Mouse (Mus musculus): ENCODE data around the gene Fbxo3.
"Not testable (repeated sequence)": the region's sequence is repeated elsewhere in the genome, so short reads cannot be mapped to it uniquely, and the experiment has no call there.

The Fbxo3 gene

DNA sequence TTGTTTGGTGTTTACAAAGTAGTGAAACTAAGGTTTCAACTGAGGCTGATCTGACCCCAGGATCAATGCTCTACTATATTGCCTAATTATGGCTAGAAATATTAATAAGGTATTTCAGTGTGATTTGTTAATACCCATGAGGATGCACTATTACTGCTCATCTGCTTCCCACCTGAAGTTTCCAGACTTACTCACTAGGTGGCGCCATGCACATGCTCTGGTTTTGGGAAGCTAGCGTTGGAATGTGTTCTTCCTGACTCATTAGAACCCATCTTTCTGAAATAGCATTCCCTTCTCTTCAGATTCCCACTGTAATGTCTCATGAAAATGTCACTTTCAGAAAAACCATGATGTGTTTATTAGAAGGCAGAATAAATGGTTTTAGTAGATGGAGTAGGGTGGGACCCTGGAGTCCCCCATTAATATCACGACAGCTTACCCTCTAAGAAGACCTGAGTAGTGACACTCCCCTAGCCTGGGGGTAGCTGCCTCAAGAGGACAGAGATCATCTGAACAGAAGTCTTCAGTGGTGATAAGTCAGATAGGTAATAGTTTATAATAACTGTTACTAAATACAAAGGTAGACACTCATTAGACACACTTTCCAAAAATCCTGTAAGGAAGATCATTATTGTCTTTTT is 7.4 kb downstream of the Fbxo3 start:
- in situ Hi-C loops (cut with MboI; ENCODE audit: unreplicated experiment in 2 of 2) = loop anchor here in 1 of 2 experiments (25.0 kb wide), 1 partner anchor 552 kb away; the partner anchor contains the start of gene Cstf3

DNA sequence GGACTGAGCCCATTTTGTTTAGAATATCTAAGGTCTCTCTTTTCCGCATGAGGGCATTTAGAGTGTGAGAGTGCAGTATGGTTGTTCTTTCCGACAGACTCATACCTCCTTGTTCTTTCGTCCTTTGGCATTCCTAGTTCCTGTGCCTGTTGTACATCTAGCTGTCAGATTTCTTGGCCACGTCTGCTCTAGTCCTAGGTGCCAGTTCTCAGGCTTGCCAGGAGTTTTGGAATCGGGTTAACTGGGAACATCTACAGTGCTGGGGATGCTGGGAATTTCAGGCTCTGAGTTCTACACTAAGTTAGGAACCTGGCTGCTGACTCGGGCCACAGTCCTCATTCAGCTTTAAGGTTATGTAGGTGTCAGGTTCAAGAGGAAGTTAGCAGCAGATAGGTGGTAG is 8.1 kb downstream of the Fbxo3 start:
- in situ Hi-C loops (cut with MboI; ENCODE audit: unreplicated experiment in 2 of 2) = loop anchor here in 1 of 2 experiments (25.0 kb wide), 1 partner anchor 552 kb away; the partner anchor contains the start of gene Cstf3

DNA sequence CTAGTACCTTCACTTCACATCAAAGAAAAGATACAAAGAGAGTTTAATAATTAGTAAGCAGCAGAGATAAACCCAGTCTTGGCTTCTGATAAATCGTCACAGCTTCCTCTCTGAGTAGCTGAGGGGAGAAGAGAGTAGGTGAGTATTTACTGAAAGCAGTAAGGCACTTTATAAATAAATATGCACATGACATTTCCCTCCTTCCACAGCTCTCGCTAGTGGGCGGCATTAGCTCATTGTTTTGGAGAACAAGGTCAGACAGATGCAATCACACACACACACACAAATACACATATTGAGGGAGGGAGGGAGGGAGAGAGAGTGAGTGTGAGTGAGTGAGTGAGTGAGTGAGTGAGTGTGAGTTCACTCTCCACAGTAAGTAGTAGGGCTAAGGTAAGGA is 8.8 kb downstream of the Fbxo3 start:
- in situ Hi-C loops (cut with MboI; ENCODE audit: unreplicated experiment in 2 of 2) = loop anchor here in 1 of 2 experiments (25.0 kb wide), 1 partner anchor 551 kb away; the partner anchor contains the start of gene Cstf3

DNA sequence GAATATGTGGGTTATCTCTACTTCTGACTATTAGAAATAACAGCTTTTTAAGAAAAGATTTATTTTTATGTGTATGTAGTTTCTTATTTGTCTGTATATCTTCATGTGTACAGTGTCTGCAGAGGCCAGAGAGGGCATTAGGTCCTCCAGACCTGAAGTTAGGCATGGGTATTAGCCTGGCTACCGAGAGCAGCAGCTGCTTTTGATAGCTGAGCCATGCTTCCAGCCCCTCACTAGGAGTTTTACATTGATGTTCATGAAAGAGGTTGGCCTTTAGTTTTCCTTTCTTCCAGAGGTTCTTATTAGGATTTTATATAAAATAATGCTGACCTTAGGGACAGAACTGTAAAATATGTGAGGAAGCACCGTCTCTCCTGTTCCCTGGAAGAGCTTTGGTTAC is 10.7 kb downstream of the Fbxo3 start:
- in situ Hi-C loops (cut with MboI; ENCODE audit: unreplicated experiment in 2 of 2) = loop anchor here in 1 of 2 experiments (25.0 kb wide), 1 partner anchor 549 kb away; the partner anchor contains the start of gene Cstf3

DNA sequence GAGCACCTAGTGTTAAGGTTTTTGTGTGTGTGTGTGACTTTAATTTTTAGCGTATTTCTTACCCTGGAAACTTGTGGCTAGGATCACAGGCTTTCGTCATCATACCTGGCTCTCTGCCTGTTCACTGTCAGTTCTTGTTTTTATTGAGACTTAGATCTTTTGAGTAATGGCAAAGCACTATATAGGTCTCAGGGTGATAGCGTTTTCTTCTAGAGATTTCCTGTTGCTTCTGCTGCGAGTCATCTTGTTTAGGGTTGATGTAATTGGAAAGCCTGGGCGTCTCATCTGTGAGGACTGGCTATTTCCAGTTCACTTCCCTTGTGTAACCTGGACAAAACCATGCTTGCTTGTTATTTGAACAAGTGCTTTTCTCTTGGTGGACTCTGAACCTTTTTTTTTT is 14.1 kb downstream of the Fbxo3 start:
- in situ Hi-C loops (cut with MboI; ENCODE audit: unreplicated experiment in 2 of 2) = loop anchor here in 1 of 2 experiments (10.0 to 25.0 kb wide), 2 partner anchors 393 to 546 kb away; partner anchors contain the start of gene Cstf3

DNA sequence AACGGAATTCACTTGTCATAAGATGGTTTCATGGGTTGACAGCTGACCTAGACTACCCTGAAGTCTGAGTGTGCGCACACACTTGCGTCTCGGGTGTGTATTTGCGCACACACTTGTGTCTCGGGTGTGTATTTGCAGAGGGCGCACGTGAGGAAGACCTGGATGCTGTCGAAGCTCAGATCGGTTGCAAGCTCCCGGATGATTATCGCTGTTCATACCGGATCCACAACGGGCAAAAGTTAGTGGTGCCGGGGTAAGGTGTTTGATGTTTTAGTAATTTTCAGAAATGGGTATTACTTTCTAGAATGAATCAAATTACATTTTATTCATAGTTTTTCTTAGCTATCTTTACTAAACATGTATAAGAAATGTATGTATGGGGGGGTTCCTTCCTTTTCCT is 15.2 kb downstream of the Fbxo3 start:
- in situ Hi-C loops (cut with MboI; ENCODE audit: unreplicated experiment in 2 of 2) = loop anchor here in 1 of 2 experiments (10.0 to 25.0 kb wide), 2 partner anchors 392 to 545 kb away; partner anchors contain the start of gene Cstf3

DNA sequence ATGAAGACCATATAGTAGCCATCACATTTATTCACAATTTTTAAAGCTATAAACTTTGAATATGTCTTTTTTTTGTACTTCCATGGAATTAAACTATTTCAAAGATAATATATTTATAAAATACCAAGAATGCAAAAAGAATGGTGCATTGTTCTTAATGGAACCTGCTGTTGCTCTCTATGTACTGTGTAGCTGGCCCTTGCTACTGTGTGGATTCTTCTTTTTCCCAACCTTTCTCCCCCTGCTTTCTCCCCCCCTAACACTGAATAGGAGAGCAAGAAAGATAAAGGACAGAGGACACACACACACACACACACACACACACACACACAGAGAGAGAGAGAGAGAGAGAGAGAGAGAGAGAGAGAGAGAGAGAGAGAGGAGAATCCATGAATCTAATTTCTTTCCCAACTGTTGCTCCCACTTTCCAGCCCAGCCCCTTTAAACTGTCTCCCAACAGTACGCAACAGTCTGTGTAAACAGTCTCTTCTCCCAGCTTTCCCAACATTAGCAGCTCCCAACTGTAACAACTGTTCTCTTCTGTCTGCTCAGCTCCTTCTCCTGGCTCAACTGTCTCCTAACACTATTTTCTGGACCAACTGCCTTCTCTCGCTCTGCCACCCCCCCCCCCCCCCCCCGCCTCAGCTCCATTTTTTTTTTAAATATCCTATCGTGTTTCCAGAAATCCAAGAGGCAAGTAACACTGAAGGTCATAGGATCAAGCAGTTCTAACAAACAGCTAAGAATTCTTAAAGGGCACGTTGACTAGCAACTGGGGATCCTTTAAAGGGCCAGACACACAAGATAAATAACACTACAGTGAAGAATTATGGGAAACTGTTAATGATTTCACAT is 16.3 kb downstream of the Fbxo3 start:
- in situ Hi-C loops (cut with MboI; ENCODE audit: unreplicated experiment in 2 of 2) = loop anchor here in 1 of 2 experiments (10.0 to 25.0 kb wide), 2 partner anchors 391 to 543 kb away; partner anchors contain the start of gene Cstf3

DNA sequence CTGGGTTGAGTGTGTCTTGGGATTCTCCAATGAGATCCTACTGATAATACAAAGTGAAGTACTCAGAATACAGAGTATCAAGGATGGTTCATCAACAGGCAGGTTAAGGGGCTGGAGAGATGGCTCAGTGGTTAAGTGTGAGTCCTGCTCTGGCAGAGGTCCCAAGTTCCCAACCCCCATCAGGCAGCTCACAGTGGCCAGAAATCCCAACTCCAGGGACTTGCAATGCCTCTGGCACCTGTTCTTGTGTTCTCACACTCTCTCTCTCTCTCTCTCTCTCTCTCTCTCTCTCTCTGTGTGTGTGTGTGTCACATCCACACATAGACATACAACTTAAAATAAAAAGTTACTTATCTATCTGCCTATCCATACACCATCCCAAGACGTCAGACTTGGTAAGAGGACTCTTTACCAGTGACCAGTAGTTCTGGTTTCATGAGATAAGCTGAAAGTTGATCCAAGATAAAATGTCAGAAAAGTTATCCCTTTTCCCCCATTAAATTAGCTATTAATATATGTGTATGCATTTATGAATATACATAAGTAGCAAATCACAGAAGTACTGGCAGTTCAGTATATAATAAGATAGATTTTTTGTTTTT is 17.1 kb downstream of the Fbxo3 start:
- in situ Hi-C loops (cut with MboI; ENCODE audit: unreplicated experiment in 2 of 2) = loop anchor here in 1 of 2 experiments (10.0 to 25.0 kb wide), 2 partner anchors 390 to 543 kb away; partner anchors contain the start of gene Cstf3

DNA sequence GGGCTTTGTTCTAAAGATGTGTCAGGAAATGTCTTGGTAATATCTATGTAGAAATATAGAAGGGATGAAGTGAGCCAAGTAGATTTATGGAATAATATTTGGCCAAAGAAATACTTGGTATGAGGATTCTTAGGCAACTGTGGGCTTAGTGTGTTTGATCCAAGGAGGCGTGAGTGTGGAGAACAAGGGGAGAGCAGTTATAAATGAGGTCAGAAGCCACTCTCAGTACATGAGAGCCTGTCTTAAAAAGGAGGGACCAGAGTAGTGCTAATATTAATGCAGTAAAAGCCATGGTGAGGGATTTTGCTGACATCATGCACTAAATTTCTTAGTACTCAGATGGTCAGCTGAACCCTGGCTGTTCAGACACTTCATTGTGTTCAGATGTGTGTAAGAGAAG is 30.9 kb downstream of the Fbxo3 start:
- in situ Hi-C loops (cut with MboI; ENCODE audit: unreplicated experiment in 2 of 2) = loop anchor here in 1 of 2 experiments (10.0 kb wide), 1 partner anchor 936 kb away; no protein-coding TSS in a partner anchor

DNA sequence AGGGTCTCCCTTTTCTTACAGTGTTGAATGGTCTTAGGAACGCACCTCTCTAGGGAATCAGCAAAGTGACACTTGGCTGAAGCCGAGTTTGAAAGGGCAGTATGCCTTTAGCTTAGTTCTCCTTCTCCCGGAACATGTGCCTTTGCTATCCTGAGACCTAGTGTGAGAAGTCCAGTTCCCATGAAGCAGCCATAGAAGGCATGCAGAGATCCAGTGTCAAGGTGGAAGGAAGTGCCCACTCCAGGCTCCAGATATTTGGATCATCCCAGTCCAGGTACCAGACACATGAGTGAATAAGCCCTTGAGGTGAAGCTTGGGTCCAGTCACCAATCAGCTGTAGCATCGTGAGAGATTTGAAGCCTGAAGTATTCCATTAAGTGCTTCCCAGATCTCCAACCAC is 31.4 kb downstream of the Fbxo3 start:
- in situ Hi-C loops (cut with MboI; ENCODE audit: unreplicated experiment in 2 of 2) = loop anchor here in 1 of 2 experiments (10.0 kb wide), 1 partner anchor 936 kb away; no protein-coding TSS in a partner anchor

DNA sequence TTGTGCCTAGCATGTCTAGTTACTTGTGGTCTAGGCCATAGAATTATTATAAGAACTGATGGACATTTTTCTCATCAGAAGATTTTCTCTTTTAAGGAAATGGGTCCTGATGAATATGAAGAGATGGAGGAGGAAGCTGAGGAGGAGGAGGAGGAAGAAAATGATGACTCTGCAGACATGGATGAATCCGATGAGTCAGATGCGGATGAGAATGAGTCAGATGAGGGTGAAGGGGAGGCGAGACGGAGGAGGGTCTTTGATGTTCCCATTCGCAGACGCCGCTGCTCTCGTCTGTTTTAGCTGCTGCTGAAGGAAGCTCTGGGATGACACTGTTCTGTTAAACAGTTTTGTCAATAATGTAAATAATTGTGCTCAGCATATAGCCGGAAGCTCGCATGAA is 32.3 kb downstream of the Fbxo3 start:
- in situ Hi-C loops (cut with MboI; ENCODE audit: unreplicated experiment in 2 of 2) = loop anchor here in 1 of 2 experiments (10.0 kb wide), 1 partner anchor 935 kb away; no protein-coding TSS in a partner anchor

DNA sequence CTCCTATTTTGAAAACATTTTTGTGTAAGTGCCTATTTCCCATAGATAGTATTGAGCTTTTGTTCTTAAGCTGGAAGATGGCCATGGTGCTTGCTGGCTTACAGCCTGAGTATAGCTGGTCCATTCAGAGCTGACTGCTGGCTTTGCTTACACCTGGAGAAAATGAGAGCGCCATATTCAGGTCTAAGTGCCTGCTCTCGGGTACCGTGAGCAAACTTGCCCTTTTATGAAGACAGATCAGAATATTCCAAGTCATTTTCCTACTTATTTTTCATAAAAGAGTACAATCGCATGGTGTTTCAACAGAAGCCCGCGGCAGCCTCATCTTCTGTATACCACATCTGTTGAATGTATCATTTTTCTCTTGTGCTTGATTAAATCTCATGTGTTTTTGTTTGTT is 33.5 kb downstream of the Fbxo3 start:
- in situ Hi-C loops (cut with MboI; ENCODE audit: unreplicated experiment in 2 of 2) = no loop called here

DNA sequence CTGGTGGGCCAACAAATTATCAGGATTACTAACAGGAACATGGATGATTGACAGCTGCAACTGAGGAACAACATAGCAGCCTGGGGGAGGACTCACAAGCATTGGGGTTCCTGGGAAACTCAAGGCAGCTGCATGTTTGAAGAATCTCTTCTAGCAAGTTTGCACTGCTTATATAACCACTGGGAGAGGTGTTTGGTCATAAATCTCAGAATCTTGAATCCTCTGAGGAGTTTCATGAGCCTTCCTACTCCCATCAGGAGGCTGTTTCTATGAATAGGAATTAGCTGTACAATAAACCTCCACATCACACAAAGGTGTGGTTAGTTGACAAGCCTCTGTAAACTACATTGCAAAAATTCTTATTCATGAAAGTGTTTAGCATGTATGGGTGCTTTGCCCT is 35.1 kb downstream of the Fbxo3 start:
- in situ Hi-C loops (cut with MboI; ENCODE audit: unreplicated experiment in 2 of 2) = no loop called here

DNA sequence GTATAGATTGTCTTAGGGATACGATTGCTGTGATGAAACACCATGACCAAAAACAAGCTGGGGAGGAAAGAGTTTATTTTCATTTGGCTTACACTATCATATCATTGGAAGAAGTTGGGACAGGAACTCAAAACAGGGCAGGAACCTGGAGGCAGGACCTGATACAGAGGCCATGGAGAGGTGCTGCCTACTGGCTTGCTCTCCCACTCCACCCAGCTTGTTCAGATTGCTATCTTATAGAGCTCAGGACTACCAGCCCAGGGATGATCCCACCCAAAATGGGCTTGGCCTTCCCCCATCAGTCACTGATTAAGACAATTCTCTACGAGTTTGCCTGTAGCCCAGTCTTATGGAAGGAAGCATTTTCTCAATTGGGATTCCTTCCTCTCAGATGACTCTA is 36.6 kb downstream of the Fbxo3 start:
- in situ Hi-C loops (cut with MboI; ENCODE audit: unreplicated experiment in 2 of 2) = no loop called here

DNA sequence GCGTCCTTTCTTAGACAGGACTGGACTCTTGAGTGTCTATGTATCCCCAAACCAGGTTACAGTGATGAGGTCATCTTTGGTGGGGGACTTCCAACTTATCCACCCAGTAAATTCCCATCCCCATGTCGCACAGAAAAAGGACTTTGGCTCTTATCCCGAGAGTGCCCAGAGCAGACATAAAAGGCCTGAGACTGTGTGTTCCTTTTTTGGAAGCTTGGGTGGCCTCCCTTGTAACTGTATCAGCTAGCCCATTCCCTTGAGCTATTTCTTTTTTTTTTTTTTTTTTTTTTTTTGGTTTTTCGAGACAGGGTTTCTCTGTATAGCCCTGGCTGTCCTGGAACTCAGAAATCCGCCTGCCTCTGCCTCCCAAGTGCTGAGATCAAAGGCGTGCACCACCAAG is 38.0 kb downstream of the Fbxo3 start, which contains the start of gene Gm10912:
Gm10912 (plus strand) TSS at position 301 of the 400 bp plus-strand sequence.
- in situ Hi-C loops (cut with MboI; ENCODE audit: unreplicated experiment in 2 of 2) = not testable (repeated sequence)

DNA sequence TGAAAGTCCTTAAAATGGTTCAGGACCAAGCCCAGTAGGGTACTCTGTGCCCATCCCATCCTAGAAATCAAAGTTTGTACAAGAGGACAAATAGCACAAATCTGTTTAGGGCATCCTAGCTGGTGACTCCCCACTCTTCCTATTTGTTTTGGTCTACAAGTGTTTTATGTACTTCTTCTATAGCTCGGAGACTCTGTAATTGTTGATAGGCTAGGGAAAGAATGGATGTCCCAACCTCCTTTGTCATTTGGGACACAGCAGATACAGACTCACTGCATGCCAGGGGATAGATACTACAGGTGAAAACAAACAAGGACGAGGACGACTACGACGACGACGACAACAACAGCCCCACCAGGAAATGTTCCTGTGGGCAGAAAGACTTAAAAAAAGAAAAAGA is 40.9 kb downstream of the Fbxo3 start, which contains the start of gene Gm10799:
Gm10799 (minus strand) TSS at position 101 of the 400 bp plus-strand sequence.
- in situ Hi-C loops (cut with MboI; ENCODE audit: unreplicated experiment in 2 of 2) = not testable (repeated sequence)

DNA sequence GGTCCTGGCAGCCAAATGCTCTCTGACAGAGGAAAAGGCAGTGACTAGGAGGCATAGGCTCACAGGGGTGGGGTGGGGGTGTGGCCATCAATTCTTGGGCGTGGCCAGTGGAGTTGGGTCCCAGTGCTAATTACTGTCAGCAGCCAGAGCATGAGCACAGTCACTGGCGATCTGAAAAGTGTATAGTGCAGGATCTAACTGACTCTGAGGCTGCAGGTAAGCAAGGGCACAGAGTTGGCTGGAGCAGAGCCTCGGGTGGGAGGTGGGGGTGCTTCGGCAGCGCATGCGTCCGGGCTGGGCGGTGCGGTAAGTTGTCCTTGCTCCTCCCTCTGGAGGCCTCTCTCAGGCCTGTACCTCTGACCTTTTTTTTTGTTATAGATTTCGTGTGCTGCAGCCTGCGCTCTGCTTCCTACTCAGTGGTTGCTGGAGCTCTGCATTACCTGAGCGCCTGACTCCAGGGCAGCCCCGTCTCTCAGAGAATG is 42.2 kb downstream of the Fbxo3 start, which contains the start of gene Cd59b:
Cd59b (plus strand) TSS at position 146 of the 482 bp plus-strand sequence.
- in situ Hi-C loops (cut with MboI; ENCODE audit: unreplicated experiment in 2 of 2) = no loop called here

DNA sequence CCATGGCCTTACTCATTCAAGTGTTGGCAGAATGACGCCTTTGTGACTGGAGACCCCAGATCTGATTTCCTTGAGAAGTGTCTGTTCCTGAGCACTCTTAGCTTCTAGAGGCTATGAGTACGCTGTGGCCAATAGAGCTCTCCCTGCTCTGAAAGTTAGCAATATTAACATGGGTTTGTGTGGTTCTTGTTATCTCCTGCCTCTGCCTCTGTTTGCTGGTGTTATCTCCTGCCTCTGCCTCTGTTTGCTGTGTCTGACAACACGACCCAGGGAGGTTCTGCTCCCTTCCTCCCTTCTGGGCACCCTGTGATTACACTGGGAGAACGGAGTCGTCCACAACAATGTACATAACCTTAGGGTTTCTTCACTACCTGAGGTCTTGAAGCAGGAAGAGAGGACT is 50.8 kb downstream of the Fbxo3 start:
- in situ Hi-C loops (cut with MboI; ENCODE audit: unreplicated experiment in 2 of 2) = not testable (repeated sequence)

DNA sequence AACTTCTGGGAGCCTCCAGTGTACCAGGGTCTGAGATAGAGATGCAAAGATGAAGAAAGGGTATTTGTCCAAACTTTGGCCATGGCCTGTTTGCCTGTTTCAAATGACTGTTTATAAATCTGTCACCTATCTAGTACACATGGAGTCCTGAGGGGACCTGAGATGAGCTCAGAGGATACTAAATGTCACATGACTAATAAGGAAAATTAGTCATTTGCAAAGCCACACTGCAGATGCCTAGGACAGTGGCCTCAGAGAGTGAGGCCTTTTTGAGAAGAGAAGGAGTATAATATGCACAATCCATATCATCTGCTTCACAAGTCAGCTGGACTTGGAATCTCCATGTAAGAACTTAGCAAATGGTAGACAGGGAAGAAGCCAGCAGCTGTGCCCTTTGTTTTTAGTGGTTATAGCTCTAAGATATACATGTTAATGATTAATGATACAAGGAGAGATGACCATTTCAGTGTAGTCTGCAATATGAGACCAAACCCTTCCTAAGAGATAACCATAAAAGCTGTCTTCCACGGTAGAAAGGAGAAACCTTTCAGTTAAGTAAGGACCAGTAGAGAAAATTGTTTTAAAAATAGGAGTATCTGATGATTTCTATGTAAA is 54.0 kb downstream of the Fbxo3 start:
- in situ Hi-C loops (cut with MboI; ENCODE audit: unreplicated experiment in 2 of 2) = not testable (repeated sequence)

DNA sequence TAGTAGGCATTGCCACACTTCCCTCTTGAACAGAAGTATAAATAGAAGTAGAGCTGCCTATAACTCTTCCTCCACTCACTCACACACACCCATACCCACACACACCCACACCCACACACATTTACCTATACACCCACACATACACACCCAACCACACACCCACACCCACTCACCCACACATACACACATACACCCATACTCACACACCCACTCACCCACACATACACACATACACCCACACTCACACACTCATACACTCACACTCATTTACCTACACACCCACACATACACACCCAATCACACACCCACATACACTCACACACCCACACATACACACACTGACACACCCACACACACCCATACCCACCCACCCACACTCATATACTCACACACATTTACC is 55.0 kb downstream of the Fbxo3 start:
- in situ Hi-C loops (cut with MboI; ENCODE audit: unreplicated experiment in 2 of 2) = no loop called here
